Mouse (Mus musculus): ENCODE measurements around the gene Ubl4b. TPM values are rescaled to one million over a fixed set of nuclear protein-coding genes. Genes with fewer than 3 reads are reported as not detected.

The Ubl4b gene
- polyA plus RNA-seq, 1 experiment from 2014 or later, result not detected

- Histone ChIP-seq H3K9ac (ENCODE audit: low read length) (peak overlapping the region; percentile 61), H3K4me3 (replicated peaks; ENCODE audit: low read length) (peak overlapping the region; percentile 25), H3K9me3 (replicated peaks; ENCODE audit: control insufficient read depth, low read length) (no peaks in the 10 kb centered on the region), H3K4me1 (ENCODE audit: control insufficient read depth, insufficient read depth, low read length) (0 out of 2 replicates have a peak, but pooled peaks cover 9% of the 10 kb centered on the region), H3K4me2 (ENCODE audit: low read depth, low read length) (peak overlapping the region; percentile 48), H3K27ac (ENCODE audit: low read length) (peak overlapping the region; percentile 23; the same call in 1 of the 2 replicates), H3K36me3 (ENCODE audit: control insufficient read depth, insufficient read depth, low read length) (no peaks in the 10 kb centered on the region), H3K27me3 (ENCODE audit: control insufficient read depth, insufficient read depth, low read length) (0 out of 2 replicates have a peak, but pooled peaks cover 4% of the 10 kb centered on the region)
- ATAC-seq (ENCODE audit: insufficient read depth, low FRiP score), result peak; percentile 64; the same call in 1 of the 2 replicates
- WGBS, result 5% methylated on average over 17 of the region's 17 CpGs
Measured at GRCm38 (mm10) chr3:107536810-107537503, 17.9 kb downstream of the Ubl4b start.

GRCm38 (mm10) chr3:107534951-107535350 lies 19.9 kb downstream of the Ubl4b start:
- H3K4me2 ChIP-seq (ENCODE audit: low read depth, low read length), result no peak overlapping the region
- H3K9me3 ChIP-seq (replicated peaks; ENCODE audit: control insufficient read depth, low read length), result no peaks in the 10 kb centered on the region
- no peaks in the 10 kb centered on the region for H3K36me3 ChIP-seq (ENCODE audit: control insufficient read depth, insufficient read depth, low read length)
- H3K27me3 ChIP-seq (ENCODE audit: control insufficient read depth, insufficient read depth, low read length), result 0 out of 2 replicates have a peak, but pooled peaks cover 4% of the 10 kb centered on the region
- no peak overlapping the region for H3K27ac ChIP-seq (ENCODE audit: low read length)
- 0 out of 2 replicates have a peak, but pooled peaks cover 9% of the 10 kb centered on the region for H3K4me1 ChIP-seq (ENCODE audit: control insufficient read depth, insufficient read depth, low read length)
- no peak overlapping the region for H3K9ac ChIP-seq (ENCODE audit: low read length)
- no peak for ATAC-seq (ENCODE audit: insufficient read depth, low FRiP score)
- 83% methylated on average over 7 of the region's 7 CpGs for WGBS
- no peak overlapping the region for H3K4me3 ChIP-seq (replicated peaks; ENCODE audit: low read length)

- Histone ChIP-seq H3K9ac (ENCODE audit: low read length) (no peak overlapping the region), H3K4me3 (replicated peaks; ENCODE audit: low read length) (no peak overlapping the region), H3K4me1 (ENCODE audit: control insufficient read depth, insufficient read depth, low read length) (0 out of 2 replicates have a peak, but pooled peaks cover 9% of the 10 kb centered on the region), H3K9me3 (replicated peaks; ENCODE audit: control insufficient read depth, low read length) (no peaks in the 10 kb centered on the region), H3K4me2 (ENCODE audit: low read depth, low read length) (no peak overlapping the region), H3K27me3 (ENCODE audit: control insufficient read depth, insufficient read depth, low read length) (0 out of 2 replicates have a peak, but pooled peaks cover 4% of the 10 kb centered on the region), H3K27ac (ENCODE audit: low read length) (no peak overlapping the region), H3K36me3 (ENCODE audit: control insufficient read depth, insufficient read depth, low read length) (no peaks in the 10 kb centered on the region)
- no peak for ATAC-seq (ENCODE audit: insufficient read depth, low FRiP score)
- 54% methylated on average over 4 of the region's 4 CpGs for WGBS
Measured at GRCm38 (mm10) chr3:107533532-107533931, 21.3 kb downstream of the Ubl4b start.

- no peaks in the 10 kb centered on the region for H3K27me3 ChIP-seq (ENCODE audit: control insufficient read depth, insufficient read depth, low read length)
- 74% methylated on average over 5 of the region's 5 CpGs for WGBS
- H3K4me3 ChIP-seq (replicated peaks; ENCODE audit: low read length), result no peak overlapping the region
- no peaks in the 10 kb centered on the region for H3K4me1 ChIP-seq (ENCODE audit: control insufficient read depth, insufficient read depth, low read length)
- no peak overlapping the region for H3K9ac ChIP-seq (ENCODE audit: low read length)
- ATAC-seq (ENCODE audit: insufficient read depth, low FRiP score), result no peak
- no peak overlapping the region for H3K27ac ChIP-seq (ENCODE audit: low read length)
- H3K4me2 ChIP-seq (ENCODE audit: low read depth, low read length), result no peak overlapping the region
- no peaks in the 10 kb centered on the region for H3K9me3 ChIP-seq (replicated peaks; ENCODE audit: control insufficient read depth, low read length)
- no peaks in the 10 kb centered on the region for H3K36me3 ChIP-seq (ENCODE audit: control insufficient read depth, insufficient read depth, low read length)
Measured at GRCm38 (mm10) chr3:107530581-107530980, 24.3 kb downstream of the Ubl4b start.

GRCm38 (mm10) chr3:107529182-107529581 lies 25.7 kb downstream of the Ubl4b start:
- Histone ChIP-seq H3K27me3 (ENCODE audit: control insufficient read depth, insufficient read depth, low read length) (no peaks in the 10 kb centered on the region), H3K4me2 (ENCODE audit: low read depth, low read length) (no peak overlapping the region), H3K4me3 (replicated peaks; ENCODE audit: low read length) (no peak overlapping the region), H3K9me3 (replicated peaks; ENCODE audit: control insufficient read depth, low read length) (no peaks in the 10 kb centered on the region), H3K4me1 (ENCODE audit: control insufficient read depth, insufficient read depth, low read length) (no peaks in the 10 kb centered on the region), H3K27ac (ENCODE audit: low read length) (no peak overlapping the region), H3K36me3 (ENCODE audit: control insufficient read depth, insufficient read depth, low read length) (no peaks in the 10 kb centered on the region), H3K9ac (ENCODE audit: low read length) (no peak overlapping the region)
- WGBS, result 67% methylated on average over 5 of the region's 5 CpGs
- ATAC-seq (ENCODE audit: insufficient read depth, low FRiP score), result no peak

GRCm38 (mm10) chr3:107528401-107529118 lies 26.3 kb downstream of the Ubl4b start:
- Histone ChIP-seq H3K9me3 (replicated peaks; ENCODE audit: control insufficient read depth, low read length) (no peaks in the 10 kb centered on the region), H3K4me3 (replicated peaks; ENCODE audit: low read length) (no peak overlapping the region), H3K4me2 (ENCODE audit: low read depth, low read length) (no peak overlapping the region), H3K27ac (ENCODE audit: low read length) (no peak overlapping the region), H3K36me3 (ENCODE audit: control insufficient read depth, insufficient read depth, low read length) (no peaks in the 10 kb centered on the region), H3K27me3 (ENCODE audit: control insufficient read depth, insufficient read depth, low read length) (no peaks in the 10 kb centered on the region), H3K4me1 (ENCODE audit: control insufficient read depth, insufficient read depth, low read length) (no peaks in the 10 kb centered on the region), H3K9ac (ENCODE audit: low read length) (no peak overlapping the region)
- no peak for ATAC-seq (ENCODE audit: insufficient read depth, low FRiP score)
- WGBS, result 27% methylated on average over 9 of the region's 9 CpGs

- 57% methylated on average over 6 of the region's 6 CpGs for WGBS
- Histone ChIP-seq H3K36me3 (ENCODE audit: control insufficient read depth, insufficient read depth, low read length) (no peaks in the 10 kb centered on the region), H3K4me3 (replicated peaks; ENCODE audit: low read length) (no peak overlapping the region), H3K4me2 (ENCODE audit: low read depth, low read length) (no peak overlapping the region), H3K4me1 (ENCODE audit: control insufficient read depth, insufficient read depth, low read length) (no peaks in the 10 kb centered on the region), H3K27me3 (ENCODE audit: control insufficient read depth, insufficient read depth, low read length) (no peaks in the 10 kb centered on the region), H3K9me3 (replicated peaks; ENCODE audit: control insufficient read depth, low read length) (no peaks in the 10 kb centered on the region), H3K9ac (ENCODE audit: low read length) (no peak overlapping the region), H3K27ac (ENCODE audit: low read length) (no peak overlapping the region)
- no peak for ATAC-seq (ENCODE audit: insufficient read depth, low FRiP score)
Measured at GRCm38 (mm10) chr3:107524547-107524946, 30.3 kb downstream of the Ubl4b start.

- H3K9me3 ChIP-seq (replicated peaks; ENCODE audit: control insufficient read depth, low read length), result no peaks in the 10 kb centered on the region
- H3K9ac ChIP-seq (ENCODE audit: low read length), result no peak overlapping the region
- WGBS, result 73% methylated on average over 5 of the region's 5 CpGs
- no peak for ATAC-seq (ENCODE audit: insufficient read depth, low FRiP score)
- H3K36me3 ChIP-seq (ENCODE audit: control insufficient read depth, insufficient read depth, low read length), result no peaks in the 10 kb centered on the region
- no peak overlapping the region for H3K27ac ChIP-seq (ENCODE audit: low read length)
- no peak overlapping the region for H3K4me2 ChIP-seq (ENCODE audit: low read depth, low read length)
- 0 out of 2 replicates have a peak, but pooled peaks cover 4% of the 10 kb centered on the region for H3K4me1 ChIP-seq (ENCODE audit: control insufficient read depth, insufficient read depth, low read length)
- H3K27me3 ChIP-seq (ENCODE audit: control insufficient read depth, insufficient read depth, low read length), result peaks cover 32% of the 10 kb centered on the region
- no peak overlapping the region for H3K4me3 ChIP-seq (replicated peaks; ENCODE audit: low read length)
Measured at GRCm38 (mm10) chr3:107520931-107521330, 33.9 kb downstream of the Ubl4b start.

GRCm38 (mm10) chr3:107517631-107518108 lies 37.2 kb downstream of the Ubl4b start, which contains the start of gene Slc6a17:
Slc6a17 (minus strand) TSS chr3:107518018.
- Histone ChIP-seq H3K9me3 (replicated peaks; ENCODE audit: control insufficient read depth, low read length) (no peaks in the 10 kb centered on the region), H3K4me3 (replicated peaks; ENCODE audit: low read length) (peak within 1 kb of the TSS; percentile 59), H3K27ac (ENCODE audit: low read length) (no peak within 1 kb of the TSS), H3K4me2 (ENCODE audit: low read depth, low read length) (peak within 1 kb of the TSS; percentile 98), H3K36me3 (ENCODE audit: control insufficient read depth, insufficient read depth, low read length) (no peaks in the 10 kb centered on the region), H3K4me1 (ENCODE audit: control insufficient read depth, insufficient read depth, low read length) (0 out of 2 replicates have a peak, but pooled peaks cover 4% of the 10 kb centered on the region), H3K9ac (ENCODE audit: low read length) (peak within 1 kb of the TSS; percentile 73), H3K27me3 (ENCODE audit: control insufficient read depth, insufficient read depth, low read length) (peaks cover 36% of the 10 kb centered on the region)
- under 1% methylated on average over 62 of the region's 68 CpGs for WGBS
- peak; percentile 69 for ATAC-seq (ENCODE audit: insufficient read depth, low FRiP score)

All from stomach, embryonic 16.5 days (tissue).